Mouse (Mus musculus) embryo, embryonic 10 days (tissue): ENCODE measurements at regions not wholly inside any gene's neighbourhood (a gene's known extent, or its start where the extent isn't known, plus 50 kb on each side); places are given as distances from the start of the nearest gene placed in this dataset.

Experiments
- DNase-seq: peaks from one replicate; pipeline ENCODE4 v3.0.0-alpha.2; 2015; ENCODE audit warnings: low spot score

GRCm38 (mm10) chr2:21267149-21267761, 61.7 kb downstream of the Thnsl1 start:
- DNase-seq: peak; percentile 12

- DNase-seq: no peak
Observed at GRCm38 (mm10) chr2:21269989-21270846, 64.7 kb downstream of the Thnsl1 start.

GRCm38 (mm10) chr2:21273416-21273815, 67.9 kb downstream of the Thnsl1 start:
- DNase-seq: no peak

DNA sequence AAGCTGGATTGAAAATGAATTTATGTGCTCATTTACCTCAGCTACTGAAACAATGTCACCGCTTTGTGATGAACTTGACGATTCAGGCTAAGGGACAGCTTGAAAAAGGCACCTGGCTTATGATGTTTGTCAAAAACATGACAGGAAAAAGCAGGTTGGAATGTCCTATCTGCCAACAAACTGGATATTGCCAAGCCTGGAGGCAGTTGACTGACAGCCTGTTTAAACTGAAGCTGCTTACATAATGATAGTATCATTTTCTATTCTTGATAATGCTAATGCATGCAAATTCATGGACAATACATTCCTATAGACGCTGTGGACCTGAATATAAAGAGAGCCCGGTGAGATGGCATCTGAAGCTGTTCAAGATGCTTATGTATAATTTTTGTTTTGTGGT, 69.8 kb downstream of the Thnsl1 start:
- no peak for DNase-seq

DNA sequence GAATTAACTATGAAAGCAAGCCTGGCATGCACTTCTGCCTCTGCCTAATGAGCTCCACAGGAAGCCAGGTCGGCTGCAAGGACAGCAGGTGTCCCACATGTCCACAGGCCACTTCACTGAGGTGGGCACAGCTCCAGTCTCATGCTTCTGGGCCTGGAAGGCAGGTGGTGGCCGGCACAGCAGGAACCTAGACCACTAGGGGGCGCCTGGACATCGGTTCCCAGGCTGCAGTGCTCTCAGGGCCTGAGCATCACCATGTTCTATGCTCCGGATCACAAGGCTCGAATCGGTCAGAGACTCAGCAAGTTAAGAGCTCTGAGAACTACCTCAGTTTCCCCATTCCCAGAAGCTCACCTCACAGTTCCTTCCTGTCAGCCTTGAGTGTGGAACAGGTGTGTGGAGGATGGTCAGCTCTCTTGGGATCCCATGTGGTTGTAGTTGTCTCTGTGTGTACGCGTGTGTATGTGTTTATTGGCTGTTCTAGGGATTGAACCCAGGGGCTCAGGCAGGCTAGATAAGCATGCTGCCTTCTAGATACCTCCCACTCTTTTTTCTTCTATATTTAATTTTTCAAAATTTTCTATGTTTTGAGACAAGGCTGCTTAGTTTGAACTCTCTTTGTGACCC, 75.4 kb downstream of the Thnsl1 start:
- peak; percentile 84 for DNase-seq

- DNase-seq: no peak
Observed at GRCm38 (mm10) chr2:21282505-21283200, 77.1 kb downstream of the Thnsl1 start.

DNA sequence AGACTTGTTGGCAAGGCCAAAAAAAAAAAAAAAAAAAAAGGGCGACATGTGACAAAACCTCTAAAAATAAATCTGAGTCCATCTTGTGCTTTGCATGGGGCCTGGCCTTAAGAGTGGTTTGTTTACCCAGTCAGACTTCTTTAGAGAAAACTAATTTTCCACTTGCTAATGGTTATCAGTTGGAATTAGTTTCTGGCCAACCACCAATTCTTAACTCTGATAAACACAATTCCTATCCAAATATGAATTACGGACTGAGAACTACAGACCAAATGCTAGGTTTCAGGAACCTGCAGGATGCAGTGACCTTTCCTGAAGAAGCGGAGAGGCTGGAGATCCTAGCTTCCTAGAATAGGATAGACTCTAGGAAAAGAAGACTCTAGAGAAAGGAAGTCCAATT, 79.4 kb downstream of the Thnsl1 start:
- no peak for DNase-seq

GRCm38 (mm10) chr2:21287786-21288185, 79.6 kb upstream of the Gpr158 start:
- DNase-seq: no peak

DNA sequence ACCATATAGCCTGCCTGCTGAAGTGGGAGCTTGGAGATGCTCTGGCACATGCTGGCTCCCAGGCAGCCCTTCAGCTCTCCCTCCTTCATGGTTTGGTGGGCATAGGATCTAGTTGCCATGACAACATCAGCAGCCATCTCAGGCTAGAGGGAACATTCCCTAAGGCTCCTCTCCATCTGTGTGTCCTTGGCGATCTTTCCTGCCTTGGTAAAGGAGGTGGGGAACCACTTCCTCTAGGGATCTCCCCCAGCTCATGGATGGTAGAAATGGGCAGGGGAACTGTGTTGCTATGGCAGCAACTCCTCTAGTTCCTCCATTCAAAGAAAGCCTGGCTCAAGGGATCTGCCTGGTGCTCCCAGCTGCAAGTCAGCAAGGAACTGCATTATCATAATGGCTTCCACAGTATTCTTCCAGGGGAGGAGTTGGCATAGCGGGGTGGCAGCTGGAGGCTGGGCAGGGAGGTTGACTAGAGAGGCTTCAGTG, 74.6 kb upstream of the Gpr158 start:
- no peak for DNase-seq

DNA sequence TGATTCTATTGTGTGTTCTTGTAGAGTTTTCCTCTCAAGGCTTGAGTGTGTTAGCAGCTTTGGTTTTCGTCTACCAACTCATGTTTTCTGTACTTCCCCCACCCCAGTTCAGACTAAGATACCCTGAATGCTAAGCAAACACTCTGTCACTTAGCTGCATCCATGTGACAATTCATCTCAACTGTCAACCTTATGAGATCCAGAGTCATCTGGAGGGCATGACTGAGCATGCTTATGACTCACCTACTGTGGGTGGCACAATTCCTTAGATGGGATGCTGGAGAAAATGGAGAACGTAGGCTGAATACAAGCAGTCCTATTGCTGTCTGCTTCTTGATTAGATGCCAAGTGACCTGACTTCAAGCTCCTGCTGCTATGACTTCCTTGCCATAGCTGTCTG, 73.3 kb upstream of the Gpr158 start:
- no peak for DNase-seq

- DNase-seq: no peak
Observed at GRCm38 (mm10) chr2:21299681-21300080, 67.7 kb upstream of the Gpr158 start.
